Mouse (Mus musculus): ENCODE data around the gene Gabarapl2. TPM values are rescaled to one million over a fixed set of nuclear protein-coding genes. Genes with fewer than 3 reads are reported as not detected.
A peak's percentile ranks its signal among the peaks of the same experiment; 100 is the strongest.

Gabarapl2 gene
- polyA plus RNA-seq, 1 experiment from 2014 or later, result 472 TPM

- peaks cover 65% of the 10 kb centered on the region for H3K36me3 ChIP-seq (replicated peaks; ENCODE audit: control insufficient read depth, insufficient read depth)
- peak within 1 kb of the TSS; percentile 82 for H3K9ac ChIP-seq
- peak within 1 kb of the TSS; percentile 71 for H3K4me2 ChIP-seq (replicated peaks)
- H3K4me1 ChIP-seq (replicated peaks; ENCODE audit: control insufficient read depth, insufficient read depth, low read length), result peaks cover 5% of the 10 kb centered on the region; the same call in 1 of the 2 replicates
- peak; percentile 97 for ATAC-seq (ENCODE audit: low FRiP score)
- peak within 1 kb of the TSS; percentile 63 for H3K4me3 ChIP-seq (replicated peaks; ENCODE audit: low read length)
- H3K9me3 ChIP-seq (ENCODE audit: control insufficient read depth, low read length), result no peaks in the 10 kb centered on the region
- peak within 1 kb of the TSS; percentile 39; the same call in 1 of the 2 replicates for H3K27ac ChIP-seq
- WGBS, result 4% methylated on average over 32 of the region's 33 CpGs
- H3K27me3 ChIP-seq (ENCODE audit: control insufficient read depth, insufficient read depth, low read length), result no peaks in the 10 kb centered on the region
- DNase-seq (ENCODE audit: low spot score), result peak; percentile 90
Measured at GRCm38 (mm10) chr8:111992013-111992702, 51.7 kb downstream of the Gabarapl2 start, which contains the start of gene Adat1. Gene Adat1 (minus strand): TSS chr8:111992302.

- no peaks in the 10 kb centered on the region for H3K27me3 ChIP-seq (ENCODE audit: control insufficient read depth, insufficient read depth, low read length)
- DNase-seq (ENCODE audit: low spot score) (no peak), ATAC-seq (ENCODE audit: low FRiP score) (no peak)
- peaks cover 5% of the 10 kb centered on the region; the same call in 1 of the 2 replicates for H3K4me1 ChIP-seq (replicated peaks; ENCODE audit: control insufficient read depth, insufficient read depth, low read length)
- WGBS, result 71% methylated on average over 3 of the region's 3 CpGs
- H3K4me3 ChIP-seq (replicated peaks; ENCODE audit: low read length), result no peak overlapping the region
- H3K4me2 ChIP-seq (replicated peaks), result peak overlapping the region; percentile 71; the same call in 1 of the 2 replicates
- no peak overlapping the region for H3K27ac ChIP-seq
- H3K9ac ChIP-seq, result no peak overlapping the region
- no peaks in the 10 kb centered on the region for H3K9me3 ChIP-seq (ENCODE audit: control insufficient read depth, low read length)
- peaks cover 65% of the 10 kb centered on the region for H3K36me3 ChIP-seq (replicated peaks; ENCODE audit: control insufficient read depth, insufficient read depth)
Measured at GRCm38 (mm10) chr8:111992703-111993039, 52.2 kb downstream of the Gabarapl2 start.

Other genes with a start within 250 kb of the Gabarapl2 start
- gene Ctrb1, start 249.7 kb upstream of the Gabarapl2 start, polyA plus RNA-seq (2014; fragmentation: Nextera tagmentation; extraction: Ambion mirVana), result not detected in 2 replicates
- gene Bcar1, start 196.9 kb upstream of the Gabarapl2 start, polyA plus RNA-seq (2014; fragmentation: Nextera tagmentation; extraction: Ambion mirVana), result 49.1 and 52.1 TPM in 2 replicates
- gene Cfdp1, start 86.4 kb upstream of the Gabarapl2 start, polyA plus RNA-seq (2014; fragmentation: Nextera tagmentation; extraction: Ambion mirVana), result 155 and 172 TPM in 2 replicates
- gene Tmem170, start 64.0 kb upstream of the Gabarapl2 start, polyA plus RNA-seq (2014; fragmentation: Nextera tagmentation; extraction: Ambion mirVana), result 2.8 and 3.7 TPM in 2 replicates
- gene Chst5, start 30.3 kb upstream of the Gabarapl2 start, polyA plus RNA-seq (2014; fragmentation: Nextera tagmentation; extraction: Ambion mirVana), result 2.7 and 4.3 TPM in 2 replicates
- gene Tmem231, start 6.8 kb upstream of the Gabarapl2 start, polyA plus RNA-seq (2014; fragmentation: Nextera tagmentation; extraction: Ambion mirVana), result 15.3 and 19.6 TPM in 2 replicates
- gene Adat1, start 51.6 kb downstream of the Gabarapl2 start, polyA plus RNA-seq (2014; fragmentation: Nextera tagmentation; extraction: Ambion mirVana), result 4.9 and 6.0 TPM in 2 replicates
- 190 and 196 TPM in 2 replicates for gene Kars, start 70.6 kb downstream of the Gabarapl2 start, polyA plus RNA-seq (2014; fragmentation: Nextera tagmentation; extraction: Ambion mirVana)
- 57.4 and 60.0 TPM in 2 replicates for gene Terf2ip, start 70.7 kb downstream of the Gabarapl2 start, polyA plus RNA-seq (2014; fragmentation: Nextera tagmentation; extraction: Ambion mirVana)
- gene Gm6793, start 74.3 kb downstream of the Gabarapl2 start, polyA plus RNA-seq (2014; fragmentation: Nextera tagmentation; extraction: Ambion mirVana), result 0.39 and 1.2 TPM in 2 replicates

Data from hindbrain, embryonic 14.5 days (tissue).